Mouse (Mus musculus) C2C12 (cell line): ENCODE results near the gene Klf15.

Experiments
- CEBPB ChIP-seq: IDR thresholded peaks from one replicate; pipeline ENCODE4 v1.6.1; 2011; ENCODE audit warnings: low read depth, mild to moderate bottlenecking, control low read depth, moderate library complexity
- CTCF ChIP-seq: IDR thresholded peaks from one replicate; pipeline ENCODE4 v1.5.1; 2011; ENCODE audit not compliant: control insufficient read depth, insufficient read depth, insufficient read length
- FOSL1 ChIP-seq: IDR thresholded peaks from one replicate; pipeline ENCODE4 v1.8.0; 2011; ENCODE audit warnings: mild to moderate bottlenecking, low read length; ENCODE audit not compliant: poor library complexity, insufficient read depth, severe bottlenecking
- MAX ChIP-seq: IDR thresholded peaks from one replicate; pipeline ENCODE4 v1.6.1; 2011; ENCODE audit warnings: mild to moderate bottlenecking, control low read depth
- MYOD1 ChIP-seq: IDR thresholded peaks from one replicate; pipeline ENCODE4 v1.6.1; 2011; ENCODE audit warnings: low read depth; ENCODE audit not compliant: control insufficient read depth, insufficient read length
- MYOG ChIP-seq: IDR thresholded peaks from one replicate; pipeline ENCODE4 v1.6.1; 2011; ENCODE audit not compliant: control insufficient read depth, insufficient read length; ENCODE audit errors: extremely low read depth
- USF1 ChIP-seq: IDR thresholded peaks from one replicate; pipeline ENCODE4 v1.6.1; 2011; ENCODE audit warnings: low read depth, mild to moderate bottlenecking, control low read depth, moderate library complexity

DNA sequence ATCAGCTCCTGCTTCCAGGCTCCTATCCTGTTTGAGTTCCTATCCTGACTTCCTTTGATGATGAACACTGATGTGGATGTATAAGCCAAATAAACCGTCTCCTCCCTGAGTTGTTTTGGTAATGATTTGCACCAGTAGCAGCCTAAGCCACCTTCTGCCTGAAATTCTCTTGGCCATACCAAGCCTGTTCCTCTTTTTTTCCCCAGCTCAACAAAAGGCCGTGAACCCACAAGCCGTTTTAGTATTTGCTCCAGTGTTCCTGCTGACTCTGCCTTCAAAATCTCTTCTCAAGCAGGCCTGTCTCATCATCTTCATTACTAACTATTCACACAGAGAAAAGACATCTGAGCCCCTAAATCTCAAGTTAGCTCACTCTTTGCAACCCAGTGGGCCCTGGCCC, 31.8 kb downstream of the Klf15 start:
- TF ChIP-seq CTCF (no peak), MAX (no peak), USF1 (no peak), MYOG (no peak), FOSL1 (no peak), CEBPB (no peak), MYOD1 (no peak)
